Mouse (Mus musculus) midbrain, embryonic 10.5 days (tissue): ENCODE measurements at regions not wholly inside any gene's neighbourhood (a gene's known extent, or its start where the extent isn't known, plus 50 kb on each side); places are given as distances from the start of the nearest gene placed in this dataset.

Experiments used
- DNase-seq: peaks from one replicate; pipeline ENCODE4 v3.0.0-alpha.2; 2017; ENCODE audit warnings: low spot score
- H3K27ac ChIP-seq: fragments of 300-500 bp; sonication (generic); replicated peaks from 2 replicates; pipeline ENCODE4 v1.5.1; 2016; ENCODE audit warnings: mild to moderate bottlenecking
- H3K27me3 ChIP-seq: fragments of 300-500 bp; sonication (generic); 2 replicates; pipeline ENCODE4 v1.6.1; 2016; ENCODE audit warnings: low read depth, mild to moderate bottlenecking; ENCODE audit not compliant: poor library complexity, severe bottlenecking
- H3K36me3 ChIP-seq: fragments of 300-500 bp; sonication (generic); 2 replicates; pipeline ENCODE4 v1.6.1; 2016; ENCODE audit warnings: mild to moderate bottlenecking, moderate library complexity
- H3K4me1 ChIP-seq: fragments of 300-500 bp; sonication (generic); 2 replicates; pipeline ENCODE4 v1.6.1; 2016
- H3K4me3 ChIP-seq: fragments of 300-500 bp; sonication (generic); 2 replicates; pipeline ENCODE4 v1.5.1; 2016; ENCODE audit warnings: mild to moderate bottlenecking, moderate library complexity
- H3K9me3 ChIP-seq: fragments of 300-500 bp; sonication (generic); replicated peaks from 2 replicates; pipeline ENCODE4 v1.6.1; 2016; ENCODE audit warnings: mild to moderate bottlenecking
- WGBS: fragments of 180-500 bp; shearing (Covaris S2); methylation state at CpG from one replicate; pipeline ENCODE4 v1.1.7; 2016; 5-methylcytosine and 5-hydroxymethylcytosine counted together

DNA sequence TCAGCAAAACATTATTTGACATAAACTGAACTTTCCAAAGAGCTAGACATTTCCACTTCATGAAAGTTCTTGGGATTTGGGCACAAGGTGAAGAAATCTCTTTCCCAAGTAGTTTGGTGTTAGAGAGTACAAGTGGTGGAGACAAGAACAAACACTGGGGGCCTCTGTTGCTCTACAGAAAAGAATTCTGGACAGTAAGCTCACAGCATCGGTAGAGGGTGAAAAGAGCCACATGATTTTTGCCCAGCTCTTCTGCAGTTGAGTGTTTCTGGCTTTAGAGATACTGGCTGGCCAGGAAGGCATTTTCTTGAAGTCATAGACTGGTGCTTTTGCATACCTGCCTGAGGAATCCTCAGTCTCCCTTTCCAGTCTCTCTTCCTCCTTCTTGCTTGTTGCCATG, 127.8 kb downstream of the Stk31 start:
- Histone ChIP-seq H3K4me1 (no peaks in the 10 kb centered on the region), H3K9me3 (no peaks in the 10 kb centered on the region), H3K4me3 (no peak overlapping the region), H3K27ac (no peak overlapping the region), H3K27me3 (no peaks in the 10 kb centered on the region), H3K36me3 (no peaks in the 10 kb centered on the region)
- WGBS, result 33% methylated on average over 1 of the region's 1 CpGs
- no peak for DNase-seq

DNA sequence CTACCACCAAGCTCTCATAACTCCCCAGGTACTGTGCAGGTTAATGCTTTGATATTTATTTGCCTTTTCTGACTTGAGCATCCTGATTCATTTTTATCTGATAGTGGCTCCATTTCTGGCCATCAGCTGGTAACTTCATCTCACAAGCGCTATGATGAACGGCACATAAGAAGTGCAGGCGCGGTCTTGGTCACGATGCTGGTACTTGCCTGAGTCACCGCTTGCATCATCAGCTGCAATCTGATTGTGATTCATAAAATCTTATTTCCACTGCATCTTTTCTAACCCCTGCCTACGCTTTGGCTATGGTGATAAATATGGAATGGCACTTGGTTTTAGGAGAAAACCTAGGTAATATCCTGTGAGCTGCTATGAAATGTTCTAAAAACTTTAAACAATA, 128.3 kb downstream of the Stk31 start:
- DNase-seq, result no peak
- H3K27ac ChIP-seq, result no peak overlapping the region
- no peaks in the 10 kb centered on the region for H3K36me3 ChIP-seq
- no peaks in the 10 kb centered on the region for H3K4me1 ChIP-seq
- 96% methylated on average over 7 of the region's 7 CpGs for WGBS
- H3K9me3 ChIP-seq, result no peaks in the 10 kb centered on the region
- no peaks in the 10 kb centered on the region for H3K27me3 ChIP-seq
- H3K4me3 ChIP-seq, result no peak overlapping the region

DNA sequence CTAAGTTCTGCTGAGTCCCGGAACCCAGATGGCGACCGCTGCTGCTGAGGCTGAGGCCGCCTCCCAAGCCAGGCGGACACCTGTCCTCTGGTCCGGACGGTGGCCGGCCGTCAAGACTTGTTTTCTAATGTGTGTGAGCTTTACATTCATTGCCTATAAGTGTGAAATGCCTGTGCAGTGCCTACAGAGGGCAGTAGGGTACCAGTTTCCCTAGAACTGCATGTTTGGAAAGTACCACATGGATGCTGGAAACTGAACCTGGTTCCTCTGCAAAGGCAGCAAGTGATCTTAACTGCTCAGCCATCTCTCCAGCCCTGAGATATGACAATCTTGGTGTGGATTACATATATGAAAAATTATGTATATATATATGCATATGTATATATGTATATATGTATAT, 138.6 kb downstream of the Stk31 start:
- H3K36me3 ChIP-seq, result no peaks in the 10 kb centered on the region
- H3K4me3 ChIP-seq, result no peak overlapping the region
- no peaks in the 10 kb centered on the region for H3K4me1 ChIP-seq
- H3K9me3 ChIP-seq, result no peaks in the 10 kb centered on the region
- WGBS, result 96% methylated on average over 9 of the region's 9 CpGs
- H3K27me3 ChIP-seq, result no peaks in the 10 kb centered on the region
- no peak overlapping the region for H3K27ac ChIP-seq
- DNase-seq, result no peak

DNA sequence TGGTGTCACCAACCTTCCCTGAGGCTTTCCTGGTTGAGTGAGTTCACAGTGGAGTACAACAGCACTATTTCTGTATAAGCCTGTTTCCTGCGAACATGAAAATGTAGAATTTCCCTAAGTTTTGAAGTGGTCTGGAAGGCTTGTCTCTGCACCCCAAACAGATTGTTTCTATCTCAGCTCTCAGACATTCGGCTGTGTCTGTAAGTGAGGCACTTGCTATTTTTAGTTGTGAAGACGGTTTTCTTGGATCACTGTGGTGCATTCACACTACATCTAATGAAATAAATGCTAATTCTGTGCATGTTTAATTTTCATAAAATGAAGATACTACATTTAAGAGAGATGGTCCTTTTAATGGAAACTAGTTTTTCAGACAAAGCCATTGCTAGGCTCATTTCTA, 139.1 kb downstream of the Stk31 start:
- H3K36me3 ChIP-seq, result no peaks in the 10 kb centered on the region
- no peaks in the 10 kb centered on the region for H3K27me3 ChIP-seq
- no peak for DNase-seq
- no peaks in the 10 kb centered on the region for H3K4me1 ChIP-seq
- no peak overlapping the region for H3K27ac ChIP-seq
- no peaks in the 10 kb centered on the region for H3K9me3 ChIP-seq
- H3K4me3 ChIP-seq, result no peak overlapping the region
- WGBS, result 91% methylated on average over 3 of the region's 3 CpGs

DNA sequence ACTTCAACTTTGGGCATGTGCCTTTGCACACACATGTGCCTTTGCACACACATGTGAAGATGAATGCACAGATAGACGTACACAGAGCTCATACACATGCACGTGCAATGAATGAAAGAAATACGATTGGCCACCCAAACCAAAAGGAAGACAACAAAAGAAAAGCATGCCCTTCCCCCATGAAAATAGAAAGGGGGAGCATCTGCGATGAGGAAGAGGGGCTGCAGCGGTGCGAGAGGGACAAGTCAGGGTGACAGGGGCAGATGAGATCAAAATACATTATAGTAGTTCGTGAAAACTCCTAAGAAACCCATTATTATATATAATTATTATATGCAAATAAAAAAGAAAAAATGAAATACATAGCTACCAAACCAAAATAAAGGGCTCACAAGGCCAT, 149.5 kb downstream of the Stk31 start:
- Histone ChIP-seq H3K4me1 (no peaks in the 10 kb centered on the region), H3K4me3 (no peak overlapping the region), H3K9me3 (0 out of 2 replicates have a peak, but pooled peaks cover 5% of the 10 kb centered on the region), H3K27ac (no peak overlapping the region), H3K36me3 (no peaks in the 10 kb centered on the region), H3K27me3 (no peaks in the 10 kb centered on the region)
- DNase-seq, result no peak
- WGBS, result 90% methylated on average over 7 of the region's 7 CpGs

DNA sequence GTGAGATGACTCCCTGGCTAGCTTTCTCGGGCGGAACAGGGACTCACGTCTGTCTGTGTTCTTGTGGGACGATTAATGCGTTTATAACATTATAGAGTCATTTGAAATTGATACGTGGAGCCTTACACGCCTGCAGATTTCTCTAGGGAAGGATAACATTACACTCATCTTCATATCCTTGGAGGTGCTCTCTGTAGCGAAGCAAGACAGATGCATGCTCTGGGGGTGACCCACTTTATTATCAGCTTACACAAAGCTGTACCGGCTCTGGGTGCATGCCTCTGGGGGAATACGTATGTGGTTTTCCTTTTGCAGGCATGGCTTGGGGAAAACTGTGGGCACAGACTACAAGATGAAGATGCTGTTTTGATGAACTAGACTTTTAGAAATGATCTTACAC, 159.7 kb downstream of the Stk31 start:
- DNase-seq, result no peak
- Histone ChIP-seq H3K27me3 (no peaks in the 10 kb centered on the region), H3K36me3 (no peaks in the 10 kb centered on the region), H3K4me3 (no peak overlapping the region), H3K27ac (no peak overlapping the region), H3K4me1 (no peaks in the 10 kb centered on the region), H3K9me3 (no peaks in the 10 kb centered on the region)
- WGBS, result 90% methylated on average over 10 of the region's 10 CpGs

DNA sequence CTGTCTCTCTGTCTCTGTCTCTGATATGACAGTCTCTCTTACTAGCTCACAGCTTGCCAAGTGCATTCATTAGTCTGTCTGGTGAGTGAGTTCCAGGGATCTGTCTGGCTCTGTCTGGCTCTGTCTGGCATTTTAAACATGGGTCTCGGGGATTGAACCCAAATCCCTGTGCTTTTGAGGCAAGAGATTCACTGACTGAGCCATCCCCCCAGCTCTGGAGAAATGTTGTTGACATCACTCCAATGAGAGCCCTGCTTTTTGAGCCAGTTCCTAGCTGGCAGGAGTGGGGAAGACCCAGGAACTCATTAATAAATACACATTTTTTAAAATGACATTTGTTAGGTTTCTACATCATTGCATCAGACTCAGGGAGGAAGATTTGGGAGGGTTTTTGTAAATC, 163.1 kb downstream of the Stk31 start:
- H3K4me1 ChIP-seq, result no peaks in the 10 kb centered on the region
- no peaks in the 10 kb centered on the region for H3K36me3 ChIP-seq
- H3K27me3 ChIP-seq, result no peaks in the 10 kb centered on the region
- DNase-seq, result no peak
- WGBS, result 91% methylated on average over 1 of the region's 1 CpGs
- no peak overlapping the region for H3K27ac ChIP-seq
- H3K9me3 ChIP-seq, result no peaks in the 10 kb centered on the region
- no peak overlapping the region for H3K4me3 ChIP-seq

DNA sequence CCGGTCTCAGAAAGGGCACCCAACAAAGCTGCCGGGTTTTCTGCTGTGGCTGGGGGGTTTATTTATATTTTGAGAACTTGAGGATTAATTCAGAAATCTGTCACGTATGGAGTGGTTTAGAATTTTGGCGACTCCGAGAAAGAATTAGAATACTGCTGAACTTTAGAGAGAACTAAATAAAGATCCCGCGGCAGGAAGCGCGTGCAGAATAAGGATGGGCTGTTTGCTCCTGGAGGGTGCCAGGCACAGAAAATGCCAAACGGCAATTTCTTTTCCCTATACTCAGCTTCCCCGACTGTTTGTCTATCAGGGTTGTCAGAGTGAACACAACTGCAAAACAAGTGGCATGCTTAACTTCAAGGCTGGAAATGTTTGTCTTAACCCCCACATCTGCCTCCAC, 163.7 kb downstream of the Stk31 start:
- H3K27ac ChIP-seq, result no peak overlapping the region
- H3K36me3 ChIP-seq, result no peaks in the 10 kb centered on the region
- 94% methylated on average over 11 of the region's 11 CpGs for WGBS
- DNase-seq, result no peak
- no peaks in the 10 kb centered on the region for H3K4me1 ChIP-seq
- H3K4me3 ChIP-seq, result no peak overlapping the region
- H3K9me3 ChIP-seq, result no peaks in the 10 kb centered on the region
- no peaks in the 10 kb centered on the region for H3K27me3 ChIP-seq

DNA sequence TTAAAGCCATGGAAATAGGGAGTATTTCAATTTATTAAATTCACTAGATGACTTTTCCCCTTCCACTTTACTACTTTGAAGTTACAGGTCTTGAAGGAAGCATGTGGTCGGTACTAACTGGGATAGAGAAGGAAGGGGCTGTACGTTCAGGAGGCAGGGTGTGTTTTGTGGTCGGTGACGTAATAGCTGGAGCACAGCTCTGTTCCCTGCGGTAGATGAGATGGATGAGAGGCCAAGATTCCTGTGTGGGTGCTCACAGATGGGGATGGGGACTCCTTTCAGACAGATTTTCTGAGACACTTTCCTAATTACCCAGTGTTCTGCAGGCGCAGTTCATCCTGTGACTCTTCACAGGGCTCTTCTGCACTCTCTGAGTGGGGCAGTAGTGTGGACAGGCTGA, 182.9 kb downstream of the Stk31 start:
- Histone ChIP-seq H3K27me3 (no peaks in the 10 kb centered on the region), H3K27ac (no peak overlapping the region), H3K36me3 (no peaks in the 10 kb centered on the region), H3K4me1 (peaks cover 13% of the 10 kb centered on the region), H3K4me3 (no peak overlapping the region), H3K9me3 (no peaks in the 10 kb centered on the region)
- no peak for DNase-seq
- WGBS, result 88% methylated on average over 6 of the region's 6 CpGs

DNA sequence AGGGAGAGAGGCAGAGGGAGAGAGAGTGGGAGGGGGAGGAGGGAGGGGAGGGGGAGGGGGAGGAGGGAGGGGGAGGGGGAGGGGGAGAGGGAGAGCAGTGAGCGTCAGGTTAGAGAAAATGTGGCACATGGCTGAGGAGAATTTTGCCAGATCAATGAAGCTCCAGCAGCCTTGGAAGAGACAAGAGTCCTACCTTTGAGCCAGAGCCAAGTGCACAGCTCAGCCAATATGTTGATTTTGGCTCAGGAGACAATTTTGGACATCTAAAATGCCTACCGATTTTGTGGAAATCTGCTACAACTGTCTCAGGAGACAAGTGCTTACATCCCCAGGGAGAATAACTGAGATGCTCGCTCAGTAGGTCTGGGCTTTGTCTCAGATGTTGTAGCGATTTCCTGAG, 184.3 kb downstream of the Stk31 start:
- Histone ChIP-seq H3K4me3 (no peak overlapping the region), H3K36me3 (no peaks in the 10 kb centered on the region), H3K9me3 (no peaks in the 10 kb centered on the region), H3K4me1 (peaks cover 13% of the 10 kb centered on the region), H3K27ac (no peak overlapping the region), H3K27me3 (no peaks in the 10 kb centered on the region)
- DNase-seq, result no peak
- WGBS, result 80% methylated on average over 4 of the region's 4 CpGs

DNA sequence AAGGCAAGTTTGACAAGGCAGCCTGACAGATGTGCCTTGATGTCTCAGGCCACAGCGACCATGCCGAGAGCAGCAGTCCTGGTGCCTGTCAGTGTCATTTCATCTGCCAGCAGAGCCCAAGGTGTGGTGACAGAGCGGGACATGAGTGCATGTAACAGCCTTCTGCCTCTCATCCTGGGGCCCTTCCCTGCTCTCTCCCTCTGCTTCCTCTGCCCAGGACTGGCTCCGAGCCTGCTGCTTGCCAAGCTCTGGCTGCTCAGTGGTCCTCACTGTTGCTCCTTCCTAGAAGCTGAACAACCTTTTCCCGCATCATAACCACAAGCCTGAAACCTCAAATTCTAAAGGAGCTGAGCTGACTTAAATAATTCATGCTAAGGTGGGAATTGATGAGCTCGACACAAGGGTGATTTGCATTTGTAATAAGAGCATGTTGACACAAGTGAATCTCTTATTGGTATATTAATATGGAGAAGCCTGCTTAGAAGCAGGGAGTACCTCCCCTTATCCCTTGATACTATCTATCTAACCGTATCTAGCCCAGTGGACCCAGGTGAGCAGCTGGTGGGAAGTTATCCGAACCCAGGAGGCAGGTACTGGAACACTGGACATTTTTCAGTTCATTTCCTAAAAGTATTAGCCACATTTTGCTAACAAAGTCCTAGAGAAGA, 186.8 kb downstream of the Stk31 start:
- WGBS, result 84% methylated on average over 8 of the region's 8 CpGs
- H3K4me1 ChIP-seq, result peaks cover 13% of the 10 kb centered on the region
- no peaks in the 10 kb centered on the region for H3K27me3 ChIP-seq
- H3K36me3 ChIP-seq, result no peaks in the 10 kb centered on the region
- H3K27ac ChIP-seq, result peak overlapping the region; percentile 61
- DNase-seq, result no peak
- H3K9me3 ChIP-seq, result no peaks in the 10 kb centered on the region
- no peak overlapping the region for H3K4me3 ChIP-seq

DNA sequence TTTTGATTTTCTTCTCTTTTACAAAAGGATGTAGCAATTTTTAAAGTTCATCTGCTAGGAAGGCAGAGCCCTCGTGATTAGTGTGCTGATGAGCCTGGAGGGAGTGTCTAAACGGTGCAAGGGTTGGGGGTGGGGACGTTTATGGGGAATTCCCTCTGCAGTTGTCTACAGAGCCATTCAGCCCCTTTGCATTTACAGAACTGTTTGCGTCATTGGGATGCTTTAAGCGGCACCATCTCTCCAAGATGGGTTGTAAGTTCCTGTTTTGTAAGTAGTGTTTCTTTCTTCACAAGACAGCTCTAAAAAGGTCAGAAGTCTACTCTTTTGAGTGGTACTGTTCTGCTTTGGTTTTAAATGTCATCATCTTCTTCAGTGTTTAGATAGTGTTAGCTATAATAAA, 191.1 kb downstream of the Stk31 start:
- Histone ChIP-seq H3K4me3 (no peak overlapping the region), H3K27ac (no peak overlapping the region), H3K36me3 (no peaks in the 10 kb centered on the region), H3K9me3 (no peaks in the 10 kb centered on the region), H3K27me3 (no peaks in the 10 kb centered on the region), H3K4me1 (peaks cover 9% of the 10 kb centered on the region)
- DNase-seq, result no peak
- WGBS, result 79% methylated on average over 5 of the region's 5 CpGs

DNA sequence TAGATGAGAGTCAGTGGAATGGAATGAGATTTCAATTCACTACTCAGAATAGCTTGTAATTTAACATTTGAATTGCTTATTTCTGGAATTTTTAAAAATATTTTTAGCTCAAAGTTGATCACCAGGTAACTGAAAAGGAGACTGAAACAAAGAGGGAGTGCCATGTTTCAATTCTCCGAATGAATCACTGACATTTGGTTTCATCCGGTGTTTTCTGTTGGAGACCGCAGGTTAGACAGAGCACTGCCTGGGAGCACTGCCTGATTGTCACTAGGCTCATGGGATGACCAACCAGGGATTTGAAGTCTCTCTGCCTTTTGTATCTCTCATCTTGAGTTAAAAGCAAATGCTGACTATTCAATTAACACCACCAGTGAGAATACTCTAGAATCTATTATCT, 193.3 kb downstream of the Stk31 start:
- Histone ChIP-seq H3K36me3 (no peaks in the 10 kb centered on the region), H3K27me3 (no peaks in the 10 kb centered on the region), H3K9me3 (no peaks in the 10 kb centered on the region), H3K4me3 (no peak overlapping the region), H3K27ac (no peak overlapping the region), H3K4me1 (no peaks in the 10 kb centered on the region)
- WGBS, result 94% methylated on average over 3 of the region's 3 CpGs
- no peak for DNase-seq
